Mouse (Mus musculus) forelimb bud, embryonic 11.5 days (tissue): ENCODE results near the gene Slc11a2.
A peak's percentile ranks its signal among the peaks of the same experiment; 100 is the strongest.

Source experiments
- DNase-seq: peaks from one replicate; pipeline ENCODE4 v3.0.0-alpha.2; 2012; ENCODE audit warnings: low read depth, low spot score

Slc11a2 gene

DNA sequence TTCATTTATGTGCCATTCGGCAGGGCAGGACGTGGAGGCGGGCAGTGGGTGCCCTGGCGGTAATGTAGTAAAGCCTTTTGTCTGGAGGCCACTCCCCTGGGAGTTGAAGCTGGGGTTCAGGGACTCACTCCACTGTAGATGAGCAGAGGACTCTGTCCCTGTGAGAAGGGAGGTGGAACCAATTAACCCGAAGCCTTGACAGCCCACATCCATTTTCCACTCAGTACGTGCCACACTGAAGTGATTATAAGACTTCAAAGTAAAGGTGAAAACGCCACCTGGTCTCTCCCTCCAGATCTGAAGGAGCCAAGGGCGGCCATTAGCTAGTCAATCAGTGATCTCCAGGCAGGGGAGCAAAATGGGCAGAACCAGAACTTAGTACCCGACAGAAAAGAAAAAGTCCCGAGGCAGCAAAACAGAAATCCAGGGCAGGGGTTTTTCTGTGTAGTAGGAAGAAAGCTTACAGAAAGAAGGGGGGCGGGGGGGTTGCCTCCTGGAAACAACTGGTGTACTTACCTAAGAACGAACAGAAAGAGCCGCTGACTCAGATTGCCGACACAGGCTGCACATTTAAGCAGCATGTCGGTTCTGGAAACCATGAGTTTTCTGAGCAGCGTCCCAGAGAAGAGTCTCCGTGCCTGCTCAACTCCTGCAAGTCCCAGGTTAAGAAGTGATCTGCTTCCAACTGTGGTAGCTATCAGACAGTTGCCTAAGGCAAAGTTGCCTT, at the start of gene Slc11a2:
Gene Slc11a2, minus strand, starts transcription at position 677 of the 727 bp plus-strand sequence.
- peak; percentile 49 for DNase-seq

DNA sequence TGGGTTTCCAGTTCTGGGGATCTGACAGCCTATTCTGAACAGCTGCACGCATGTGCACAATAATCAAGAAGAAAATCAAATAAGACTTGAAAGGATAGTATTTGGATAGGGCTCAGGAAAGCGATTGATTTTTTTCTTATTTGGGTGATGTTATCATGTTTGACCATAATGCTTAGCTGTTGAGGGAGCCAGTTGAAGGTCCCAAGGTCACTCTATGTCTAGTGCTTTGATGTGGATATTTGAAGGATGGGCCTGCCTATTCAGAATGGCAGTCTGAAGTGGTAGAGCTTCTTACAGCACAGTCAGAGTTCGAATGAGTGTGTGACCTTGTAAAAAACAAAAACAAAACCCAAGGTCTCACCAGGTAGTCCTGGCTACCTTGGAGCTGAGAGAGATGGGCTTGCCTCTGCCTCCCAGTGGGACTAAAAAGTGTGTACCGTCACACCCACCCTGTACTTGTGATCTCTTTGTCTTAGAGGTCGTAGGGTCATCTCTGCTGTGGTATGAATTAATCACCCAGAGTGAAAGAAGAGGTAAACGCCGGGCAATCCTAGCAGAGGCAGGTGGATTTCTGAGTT, 49.1 kb upstream of the Slc11a2 start:
- no peak for DNase-seq

DNA sequence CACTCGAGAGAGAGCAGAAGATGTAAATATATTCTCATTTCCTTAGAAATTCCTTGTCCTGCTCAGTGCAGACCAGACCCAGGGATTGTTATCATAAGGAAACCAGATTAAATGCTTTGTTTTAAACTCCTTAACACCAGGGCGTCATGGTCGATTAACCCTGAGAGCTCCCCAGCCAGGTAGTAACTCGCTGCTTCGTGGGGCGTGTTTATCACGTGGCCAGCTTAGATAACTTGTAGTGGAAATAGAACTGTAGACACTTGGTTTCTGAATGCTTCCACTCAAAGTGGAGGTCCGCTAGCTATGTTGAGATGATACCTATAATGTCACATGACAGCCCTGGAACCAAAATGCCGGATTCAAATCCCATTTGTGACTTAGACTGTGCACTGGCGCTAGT, 45.2 kb upstream of the Slc11a2 start:
- DNase-seq = no peak

DNA sequence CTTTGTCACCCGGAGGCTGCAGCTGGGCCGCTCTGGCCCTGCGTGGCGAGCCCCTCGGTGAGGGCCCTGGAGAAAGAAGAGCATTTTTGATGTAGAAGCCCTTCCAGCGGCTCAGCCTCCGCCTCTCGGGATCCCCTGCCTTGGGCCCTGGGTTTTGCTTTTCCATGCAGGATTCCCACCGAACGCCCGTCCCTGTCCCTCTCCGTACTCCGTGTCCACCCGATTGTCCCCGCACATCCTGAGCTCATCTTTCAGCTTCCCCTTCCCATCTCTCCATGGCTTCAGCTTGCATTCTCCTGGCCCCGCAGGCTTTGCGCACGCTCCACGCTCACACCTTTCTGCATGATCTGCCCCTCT, 44.3 kb upstream of the Slc11a2 start:
- no peak for DNase-seq

DNA sequence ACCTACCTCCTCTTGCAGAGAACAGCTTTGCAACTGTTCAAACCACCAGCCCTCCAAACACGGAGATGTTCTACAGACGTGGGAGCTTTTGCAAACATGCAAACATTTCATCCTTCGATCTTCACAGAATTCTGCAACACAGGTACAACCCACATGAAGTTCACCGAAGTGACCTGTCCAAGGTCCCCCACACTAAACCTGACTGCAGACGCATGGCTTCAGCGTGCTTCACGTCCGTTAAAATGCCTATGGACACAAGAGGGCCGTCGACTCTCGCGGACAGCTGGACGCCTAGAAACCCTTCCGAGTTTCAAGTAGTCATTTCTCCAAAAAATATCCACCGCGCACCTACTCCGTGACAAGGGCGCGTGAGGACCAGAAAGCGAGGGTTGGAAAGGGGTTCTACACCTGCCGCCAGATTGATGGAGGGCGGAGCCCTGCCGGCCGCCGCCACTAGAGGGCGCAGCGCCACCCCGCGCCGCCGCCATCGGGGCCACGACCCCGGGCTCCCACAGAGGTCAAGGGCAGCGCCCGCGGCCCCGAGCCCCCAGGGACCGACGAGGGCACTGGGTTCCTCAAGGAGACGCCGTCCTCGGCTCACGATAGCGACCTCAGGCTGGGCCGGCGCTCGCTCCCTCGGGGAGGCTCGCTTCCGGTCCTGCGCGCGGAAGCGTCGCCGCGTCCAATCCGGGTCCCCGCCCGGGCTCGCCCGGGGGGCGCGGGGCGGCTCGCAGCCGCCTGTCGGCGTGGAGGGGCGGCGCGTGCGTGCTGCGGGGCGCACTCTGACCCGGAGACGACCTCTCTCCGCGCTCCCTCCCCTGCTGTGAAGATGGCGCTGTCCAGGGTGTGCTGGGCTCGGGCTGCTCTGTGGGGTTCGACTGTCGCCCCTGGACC, 43.7 kb upstream of the Slc11a2 start, which contains the start of gene Letmd1:
Gene Letmd1, plus strand, starts transcription at position 729 of the 894 bp plus-strand sequence.
- DNase-seq = peak; percentile 85

DNA sequence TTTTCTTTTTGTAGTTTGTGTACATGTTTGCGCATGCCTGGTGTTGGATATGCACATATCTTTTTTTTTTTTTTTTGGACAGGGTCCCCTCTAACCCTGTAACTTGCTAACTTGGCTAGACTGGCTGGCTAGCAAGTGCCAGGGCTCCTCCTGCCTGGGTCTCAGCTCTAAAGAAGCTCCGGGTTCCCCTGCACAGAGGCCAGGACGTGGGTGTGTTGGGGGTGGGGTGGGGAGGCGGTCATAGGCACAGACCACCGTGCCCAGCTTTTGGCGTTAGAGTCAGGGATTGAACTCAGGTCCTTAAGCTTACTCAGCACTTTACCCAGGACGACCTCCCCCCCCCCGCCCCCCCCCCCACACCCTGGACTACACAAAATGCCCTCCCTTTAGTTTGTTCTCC, 42.9 kb upstream of the Slc11a2 start:
- DNase-seq = no peak

DNA sequence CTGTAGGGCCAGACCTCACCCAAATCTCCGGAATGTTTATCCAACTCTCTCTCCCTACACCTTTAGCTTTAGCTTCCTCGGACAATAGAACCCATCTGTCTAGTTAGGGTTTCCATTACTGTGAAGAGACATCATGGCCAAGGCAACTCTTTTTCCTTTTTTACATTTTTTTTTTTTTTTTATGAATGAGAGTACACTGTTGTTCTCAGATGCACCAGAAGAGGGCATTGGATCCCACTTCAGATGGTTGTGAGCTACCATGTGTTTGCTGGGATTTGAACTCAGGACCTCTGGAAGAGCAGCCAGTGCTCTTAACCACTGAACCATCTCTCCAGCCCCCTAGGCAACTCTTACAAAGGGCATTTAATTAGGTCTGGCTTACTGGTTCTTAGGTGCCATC, 40.6 kb upstream of the Slc11a2 start:
- DNase-seq = no peak

DNA sequence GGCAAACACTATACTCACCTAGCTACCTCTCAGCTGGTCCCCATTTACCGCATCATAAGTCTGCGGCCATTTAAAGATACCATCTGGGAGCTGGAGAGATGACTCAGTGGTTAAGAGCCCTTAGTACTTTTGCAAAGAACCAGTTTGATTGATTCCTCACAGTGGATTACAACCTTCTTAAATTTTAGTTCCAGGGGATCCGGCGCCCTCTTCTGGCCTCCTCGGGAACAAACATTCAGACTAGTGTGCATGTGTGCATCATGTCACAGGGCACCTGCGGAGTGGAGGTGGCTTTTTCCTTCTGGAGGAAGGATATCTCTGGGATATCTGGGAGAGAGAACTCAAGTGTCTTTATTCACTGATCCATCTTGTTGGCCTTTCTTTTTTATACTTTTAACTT, 38.8 kb upstream of the Slc11a2 start:
- DNase-seq = peak; percentile 60

DNA sequence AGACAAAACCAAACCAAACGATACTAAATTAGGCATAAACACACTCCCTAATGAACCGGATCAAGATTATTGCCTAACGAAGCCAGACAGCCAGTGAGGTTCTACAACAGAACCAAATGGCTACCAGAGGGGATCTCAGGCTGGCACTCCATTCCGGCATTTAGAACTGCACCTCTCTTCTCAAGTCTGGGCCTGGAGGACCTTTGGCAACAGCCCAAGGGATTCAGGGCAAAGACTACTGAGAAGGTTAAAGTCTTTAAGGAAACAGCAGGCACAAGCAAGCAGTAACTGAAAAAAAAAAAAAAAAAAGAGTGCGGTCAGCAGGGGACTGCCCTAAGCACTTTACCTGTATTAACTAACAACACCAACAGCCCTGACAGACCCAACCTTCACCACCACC, 37.2 kb upstream of the Slc11a2 start:
- no peak for DNase-seq

DNA sequence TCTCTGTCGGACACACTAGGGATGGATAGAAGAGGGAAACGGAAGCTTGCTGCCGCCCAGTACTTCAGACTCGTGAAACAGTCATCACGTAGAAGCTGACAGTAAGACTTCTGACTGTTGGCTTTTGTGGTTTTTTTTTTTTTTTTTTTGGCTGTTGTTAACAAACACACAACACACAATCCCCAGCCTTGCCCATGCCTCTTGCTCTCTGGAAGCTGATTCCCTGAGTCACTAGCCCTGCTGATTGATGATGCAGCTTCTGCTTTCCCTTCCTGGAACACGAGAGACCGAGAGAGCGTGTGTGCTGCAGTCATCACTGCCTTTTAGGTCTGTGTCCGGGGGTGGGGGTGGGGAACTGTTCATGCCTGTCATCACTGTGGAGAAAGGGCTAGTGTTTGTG, 36.8 kb upstream of the Slc11a2 start:
- DNase-seq = no peak

DNA sequence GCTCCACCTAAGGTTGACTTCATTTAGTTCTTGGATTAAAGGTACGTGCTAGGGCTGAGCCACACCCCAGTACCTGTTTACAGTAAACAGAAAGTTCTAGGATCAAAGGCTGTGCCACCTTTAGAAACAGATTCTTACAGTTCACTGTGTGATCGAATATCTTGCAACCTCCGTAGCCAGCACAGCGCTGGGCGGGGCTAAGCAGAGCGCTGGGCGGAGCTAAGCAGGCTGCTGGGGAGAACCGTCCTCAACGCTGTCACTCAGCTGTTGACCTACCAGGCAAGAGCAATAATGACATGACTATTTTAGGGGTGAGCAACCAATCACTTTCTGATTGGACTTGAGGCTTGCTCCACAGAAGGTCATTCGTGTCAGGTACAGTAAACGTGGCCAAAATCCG, 36.1 kb upstream of the Slc11a2 start:
- no peak for DNase-seq

DNA sequence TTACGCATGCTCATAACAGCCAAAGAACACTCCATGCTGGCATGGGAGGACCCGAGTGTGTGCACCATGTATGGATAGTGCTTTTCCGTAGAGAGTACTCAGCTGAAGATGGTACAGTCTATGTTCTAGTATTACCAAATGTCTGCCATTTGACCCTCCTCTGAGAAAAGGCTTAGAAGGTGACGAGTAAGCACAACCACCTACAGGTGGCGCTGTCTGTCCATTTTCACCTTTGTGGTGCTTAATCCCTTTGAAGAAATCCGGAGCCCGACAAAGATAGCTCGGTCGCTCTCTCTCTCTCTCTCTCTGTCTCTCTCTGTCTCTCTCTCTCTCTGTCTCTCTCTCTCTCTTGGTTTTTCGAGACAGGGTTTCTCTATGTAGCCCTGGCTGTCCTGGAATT, 33.2 kb upstream of the Slc11a2 start:
- DNase-seq = peak; percentile 73

DNA sequence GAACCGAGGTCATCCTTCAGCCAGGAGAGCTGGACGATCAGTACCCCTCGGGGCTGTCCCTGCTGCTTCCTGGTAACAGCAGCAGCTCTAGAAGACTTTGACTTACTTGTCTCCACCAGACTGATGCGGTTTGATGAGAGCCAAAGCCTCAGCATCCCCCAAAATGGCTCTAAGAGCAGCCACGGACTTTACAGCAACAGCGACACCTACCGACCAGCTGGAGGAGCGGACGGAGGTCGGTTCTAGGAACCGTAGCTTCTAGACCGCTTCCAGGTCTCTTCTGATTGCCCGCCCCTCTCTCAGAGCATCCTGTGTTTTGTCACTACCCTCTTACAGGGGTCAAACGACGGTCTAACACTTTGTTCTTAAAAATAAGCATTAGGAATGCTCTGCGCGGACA, 32.5 kb upstream of the Slc11a2 start:
- peak; percentile 88 for DNase-seq

DNA sequence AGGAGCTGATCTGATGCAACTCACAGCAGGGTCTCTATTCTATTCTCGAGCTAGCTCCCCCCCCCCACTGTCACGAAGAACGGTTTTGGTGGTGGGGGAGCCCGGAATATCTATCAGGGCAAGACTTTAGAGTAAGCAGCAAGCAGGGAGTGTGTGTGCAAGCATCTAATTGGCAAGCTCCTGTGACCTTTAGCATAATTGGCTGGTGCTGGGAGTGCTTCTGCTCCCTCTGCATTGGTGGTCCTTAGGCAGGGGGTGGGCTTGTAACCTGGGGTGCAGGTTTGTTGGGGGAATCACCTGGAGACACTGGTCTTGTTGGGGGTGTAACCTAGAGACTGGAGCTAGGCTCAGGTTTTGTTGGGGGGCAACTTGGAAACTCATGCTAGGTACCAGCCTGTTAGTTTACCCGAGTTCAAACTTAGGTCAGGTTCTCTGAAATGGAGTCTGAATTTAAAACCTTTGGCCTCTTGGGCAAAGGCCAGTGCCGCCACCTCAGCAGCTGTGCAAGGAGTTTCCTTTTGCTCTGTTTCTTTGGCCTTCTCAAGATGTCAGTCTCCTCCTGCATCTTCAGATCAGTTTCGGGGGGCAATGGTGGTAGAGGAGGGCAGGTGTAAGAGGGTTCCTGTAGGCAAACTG, 31.6 kb upstream of the Slc11a2 start:
- DNase-seq = no peak

DNA sequence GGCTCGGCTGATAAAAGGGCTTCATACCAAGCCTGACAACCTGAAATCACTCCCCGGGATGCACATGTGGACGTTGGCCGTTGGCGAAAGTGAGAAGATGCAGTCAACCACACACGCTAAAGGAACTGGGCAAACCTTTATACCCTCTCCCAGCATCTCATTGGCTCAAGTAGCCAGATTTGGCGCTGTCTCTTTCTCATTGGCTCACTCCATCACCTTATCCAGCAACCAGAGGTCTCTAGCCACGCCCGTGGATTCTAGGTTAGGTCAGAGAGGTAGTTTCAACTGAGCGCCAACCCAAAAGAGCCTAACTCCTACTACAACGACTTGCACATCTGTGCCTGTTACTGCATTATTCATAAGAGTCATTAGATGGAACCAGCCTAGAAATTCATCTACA, 27.6 kb upstream of the Slc11a2 start:
- no peak for DNase-seq

DNA sequence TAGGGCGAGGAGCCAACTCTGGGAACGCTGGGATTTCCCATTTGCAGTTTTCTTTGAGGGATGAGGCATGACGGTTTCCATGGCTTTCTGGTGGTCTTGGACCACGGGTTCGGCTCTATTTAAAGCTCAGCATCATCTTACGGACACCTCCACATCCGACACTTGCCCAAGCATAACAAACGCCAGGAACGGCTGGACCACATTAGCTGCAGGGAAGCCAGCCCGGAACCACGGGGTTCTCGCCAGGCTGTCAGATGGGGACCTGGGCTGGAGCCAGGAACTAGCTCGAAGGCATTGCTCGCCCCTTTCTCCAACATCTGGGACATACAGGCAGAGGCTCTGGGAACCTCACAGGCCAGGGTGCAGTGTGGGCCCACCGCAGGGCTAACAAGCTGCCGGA, 26.4 kb upstream of the Slc11a2 start:
- no peak for DNase-seq

DNA sequence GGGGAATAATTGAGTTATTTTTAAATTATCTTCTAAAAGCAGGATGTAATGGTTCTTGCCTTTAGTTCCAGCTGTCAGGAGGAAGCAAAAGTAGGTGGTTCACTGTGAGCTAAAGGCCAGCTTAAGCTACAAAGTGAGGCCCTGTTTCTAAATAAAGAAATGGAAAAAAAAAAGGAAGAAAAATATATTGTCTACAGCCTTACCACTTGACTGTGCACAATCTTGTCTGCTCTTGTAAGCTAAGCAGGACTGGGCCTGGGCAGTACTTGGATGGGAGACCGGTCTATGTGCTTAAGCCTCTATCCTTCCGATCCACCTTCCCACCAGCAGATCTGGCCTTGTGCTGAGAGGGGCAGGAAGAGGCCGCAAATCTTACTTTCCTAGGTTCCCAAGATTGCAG, 24.6 kb upstream of the Slc11a2 start:
- no peak for DNase-seq

DNA sequence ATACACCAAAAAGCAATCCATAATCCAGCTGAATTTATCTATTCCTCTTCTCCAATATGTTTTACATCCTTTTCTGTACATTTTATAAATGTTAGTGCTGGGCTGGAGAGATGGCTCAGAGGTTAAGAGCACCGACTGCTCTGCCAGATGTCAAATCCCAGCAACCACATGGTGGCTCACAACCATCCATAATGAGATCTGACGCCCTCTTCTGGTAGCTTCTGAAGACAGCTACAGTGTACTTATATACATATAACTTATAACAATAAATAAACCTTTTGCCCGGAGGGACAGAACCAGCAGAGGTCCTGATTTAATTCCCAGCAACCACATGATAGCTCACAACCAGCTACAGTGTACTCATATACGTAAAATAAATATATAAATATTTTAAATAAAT, 23.7 kb upstream of the Slc11a2 start:
- DNase-seq = no peak

DNA sequence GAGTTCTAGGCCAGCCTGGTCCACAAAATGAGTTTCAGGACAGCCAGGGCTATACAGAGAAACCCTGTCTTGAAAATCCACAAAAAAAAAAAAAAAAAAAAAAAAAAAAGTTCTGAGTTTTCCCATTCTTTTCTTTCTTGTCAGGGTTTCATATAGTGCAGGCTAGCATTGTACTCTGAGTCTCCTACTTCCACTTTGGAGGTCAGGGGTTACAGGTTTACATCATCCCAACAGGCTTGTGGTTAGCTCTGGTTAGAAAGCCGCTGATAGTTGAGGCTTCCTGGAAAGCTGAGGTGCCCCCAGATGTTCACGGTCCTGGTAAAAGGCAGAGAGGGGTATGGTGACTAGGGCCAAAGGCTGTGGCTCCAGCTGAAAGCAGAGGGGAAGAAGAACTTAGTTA, 22.0 kb upstream of the Slc11a2 start:
- DNase-seq = no peak

DNA sequence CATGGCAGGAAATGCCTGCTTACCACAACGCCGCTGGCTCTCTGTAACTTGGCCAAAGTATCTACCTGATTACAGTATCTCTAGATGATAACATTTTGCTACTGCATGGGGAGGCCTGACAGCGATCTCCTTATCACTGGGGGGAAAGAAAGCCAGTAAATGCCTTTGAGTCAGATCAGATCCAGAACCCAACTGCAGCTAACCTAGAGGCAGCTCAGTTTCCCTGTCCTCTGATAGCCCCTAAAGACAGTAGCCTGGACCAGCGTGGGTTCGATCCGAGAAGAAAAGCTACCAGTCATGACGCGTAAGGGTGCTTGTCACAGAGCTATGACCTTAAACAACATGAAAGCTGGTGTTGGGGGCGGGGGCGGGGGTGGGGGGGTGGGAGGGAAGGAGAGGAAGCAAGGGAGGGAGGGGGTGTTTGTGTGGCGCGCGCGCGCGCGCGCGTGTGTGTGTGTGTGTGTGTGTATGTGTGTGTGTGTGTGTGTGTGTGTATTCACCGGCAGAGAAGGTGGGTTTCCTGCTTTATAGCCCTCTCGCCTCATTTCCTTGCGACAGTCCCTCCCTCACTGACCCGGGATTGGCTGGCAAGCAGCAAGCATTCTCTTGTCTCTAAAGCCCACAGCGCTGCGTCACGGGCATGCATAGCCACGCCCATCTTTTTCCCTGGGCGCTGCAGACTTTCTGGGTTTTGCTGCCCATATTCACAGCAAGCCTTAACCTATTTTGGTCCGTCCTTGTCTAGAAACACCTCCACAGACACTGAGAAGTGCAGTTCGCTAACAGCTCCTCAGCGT, 18.5 kb upstream of the Slc11a2 start:
- peak; percentile 89 for DNase-seq

DNA sequence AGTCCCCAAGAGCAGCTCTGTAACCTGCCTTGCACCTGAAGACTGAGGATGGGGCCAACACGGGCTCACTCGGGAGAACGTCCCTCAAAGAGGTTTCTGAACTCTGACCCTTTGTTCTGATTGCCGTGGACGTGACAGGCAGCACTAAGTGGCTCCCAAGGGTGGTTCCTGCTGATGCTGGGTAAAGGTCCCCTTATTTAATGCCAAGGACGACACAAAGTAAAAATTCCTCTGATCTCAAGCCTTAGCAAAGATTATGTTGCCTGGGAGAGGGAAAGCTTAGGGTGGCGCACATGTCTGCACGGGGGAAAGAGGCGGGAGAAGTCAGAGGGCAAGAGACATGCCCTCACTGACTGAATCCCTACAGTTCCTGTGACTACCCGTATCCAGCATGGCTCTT, 11.6 kb upstream of the Slc11a2 start:
- no peak for DNase-seq
